Mouse (Mus musculus) CD8-positive naive resting alpha-beta T cell, adult 2 months (primary cell): Measurements from ENCODE around the gene Dtnb.
A peak's percentile ranks its signal among the peaks of the same experiment; 100 is the strongest.
"Not testable (repeated sequence)": the region's sequence is repeated elsewhere in the genome, so short reads cannot be mapped to it uniquely, and the experiment has no call there.

ENCODE experiments used
- DNase-seq, 2 experiments: peaks; one replicate each; pipeline ENCODE4 v3.0.0; 2022; ENCODE audit warnings: low read depth in 2 of 2, low spot score in 2 of 2

The Dtnb gene

DNA sequence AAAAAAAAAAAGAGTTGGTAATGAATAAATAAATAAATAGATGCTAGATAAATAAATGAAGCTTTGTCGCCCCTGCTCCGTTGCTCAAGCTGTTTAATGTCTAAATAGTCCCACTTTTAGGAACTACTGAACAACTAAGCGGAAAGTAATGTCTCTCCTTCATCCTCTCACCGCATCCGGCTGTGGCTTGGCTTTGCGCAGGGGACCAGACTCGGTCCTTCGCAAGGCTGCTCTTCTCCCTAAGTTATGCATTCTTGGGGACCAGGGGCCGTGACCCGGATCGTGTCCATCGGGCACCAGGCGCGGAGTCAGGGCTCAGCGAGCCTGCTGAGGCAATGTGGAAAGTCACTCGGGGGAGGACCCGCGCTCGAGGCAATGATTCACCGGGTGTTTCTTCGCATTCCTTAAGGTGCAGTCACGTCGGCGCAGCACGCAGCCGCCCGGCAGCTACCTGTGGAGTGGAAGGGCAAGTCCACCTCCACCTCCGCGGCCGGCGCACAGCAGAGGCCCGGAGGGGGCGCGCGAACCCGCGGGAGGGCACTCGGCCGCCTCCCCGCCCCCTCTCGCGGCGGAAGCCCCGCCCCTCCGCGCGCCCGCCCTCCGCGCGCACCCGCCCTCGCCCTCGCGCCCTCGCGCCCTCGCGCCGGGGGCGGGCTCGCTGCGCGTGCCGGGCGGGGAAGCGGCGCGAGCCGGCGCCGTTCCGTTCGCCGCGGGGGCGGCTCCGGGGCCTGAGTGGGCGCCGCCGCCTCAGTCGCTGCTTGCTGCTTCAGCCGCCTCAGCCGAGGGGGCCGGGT lies at the start of gene Dtnb:
TSS of gene Dtnb (plus strand) at position 595 of the 794 bp plus-strand sequence.
- peak; percentile 53 to 58 for DNase-seq

DNA sequence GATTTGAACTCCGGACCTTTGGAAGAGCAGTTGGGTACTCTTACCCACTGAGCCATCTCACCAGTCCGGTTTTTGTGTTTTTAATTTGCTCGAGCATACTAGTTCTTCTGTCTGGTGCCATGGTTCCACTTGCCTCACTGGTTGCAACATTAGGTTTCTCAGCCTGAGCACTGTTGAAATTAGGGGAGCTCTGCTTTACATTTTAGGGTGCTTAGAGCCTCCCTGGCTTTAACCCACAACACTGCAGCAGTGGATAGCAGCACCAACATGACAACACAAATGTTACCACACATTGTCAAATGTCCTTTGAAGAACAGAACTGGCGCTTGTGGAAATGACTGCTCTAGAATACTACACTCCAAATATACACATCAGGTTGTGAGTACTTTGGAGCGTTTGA lies 46.6 kb upstream of the Dtnb start:
- no peak for DNase-seq

DNA sequence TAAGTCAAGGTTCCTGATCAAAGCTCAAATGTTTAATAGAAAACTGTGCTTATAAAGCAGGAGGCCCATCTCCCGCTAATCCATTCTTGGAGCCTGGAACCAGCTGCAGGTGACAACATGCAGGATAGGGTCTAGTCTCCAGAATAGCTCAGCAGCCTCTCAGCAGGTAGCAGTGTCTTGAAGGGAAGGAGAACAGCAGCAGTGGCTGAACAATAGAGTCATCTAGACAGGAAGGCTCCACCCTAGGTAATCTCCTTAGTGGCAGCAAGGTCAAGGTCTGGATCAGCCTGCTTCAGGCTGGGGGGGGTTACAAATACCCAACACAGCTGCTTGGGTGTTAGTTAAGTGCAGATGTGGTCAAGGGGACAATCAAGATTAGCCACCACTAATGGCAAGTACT lies 36.7 kb upstream of the Dtnb start:
- DNase-seq: not testable (repeated sequence)

DNA sequence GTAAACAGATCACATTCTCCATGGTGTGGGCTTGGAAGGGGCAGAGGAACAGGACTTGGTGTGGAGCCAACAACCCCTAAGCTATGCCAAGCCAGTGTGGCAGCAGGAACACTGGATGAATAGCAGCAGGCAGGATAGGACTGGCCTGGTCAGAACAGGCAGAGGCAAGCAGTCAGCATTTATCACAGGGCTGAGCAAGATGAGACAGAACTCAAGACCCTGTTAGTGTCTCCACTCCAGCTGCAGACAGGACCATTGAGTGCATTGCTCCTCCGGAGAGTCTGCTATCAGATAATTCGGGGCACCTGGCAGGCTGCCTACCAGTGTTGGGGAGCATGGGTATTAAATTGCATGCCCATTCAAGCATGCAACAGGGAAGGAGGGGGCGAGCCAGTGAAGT lies 34.6 kb upstream of the Dtnb start:
- no peak for DNase-seq

DNA sequence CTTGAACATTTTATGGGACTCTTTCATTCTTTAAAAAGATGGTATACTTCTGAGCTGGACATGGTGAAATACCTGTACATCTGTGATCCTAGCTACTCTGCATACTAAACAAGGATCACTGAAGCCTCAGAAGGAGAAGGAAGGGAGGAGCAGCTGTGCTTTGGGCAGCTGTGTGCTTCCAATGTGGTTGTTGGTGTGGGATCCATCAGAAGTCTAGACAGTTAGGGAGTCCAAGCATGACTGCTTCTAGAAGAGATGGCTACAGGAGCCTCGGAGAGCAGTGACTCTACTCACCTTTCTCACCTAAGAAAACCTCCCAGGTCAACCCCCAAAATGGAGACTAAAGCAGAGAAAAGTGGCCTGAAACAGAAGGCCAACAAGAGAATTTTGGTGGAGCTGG lies 34.1 kb upstream of the Dtnb start:
- DNase-seq: no peak

DNA sequence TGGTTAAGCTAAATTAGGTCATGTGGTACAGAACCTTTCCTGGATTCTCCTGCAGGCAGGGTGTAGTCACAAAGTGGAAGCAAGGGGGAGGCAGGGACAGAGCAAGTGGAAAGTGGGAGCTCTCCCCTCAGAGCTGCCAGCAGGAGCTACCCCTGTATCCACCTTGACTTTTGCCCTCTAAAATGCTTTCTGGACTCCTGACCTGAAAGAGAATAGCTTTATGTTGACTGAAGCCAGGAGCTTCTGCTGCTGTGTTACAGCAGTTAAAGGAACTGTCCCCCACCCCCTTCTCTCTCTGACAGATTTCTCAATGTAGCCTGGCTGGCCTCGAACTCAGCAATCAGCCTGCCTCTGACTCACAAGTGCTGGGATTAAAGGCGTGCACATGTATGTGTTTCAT lies 32.6 kb upstream of the Dtnb start:
- DNase-seq: no peak

DNA sequence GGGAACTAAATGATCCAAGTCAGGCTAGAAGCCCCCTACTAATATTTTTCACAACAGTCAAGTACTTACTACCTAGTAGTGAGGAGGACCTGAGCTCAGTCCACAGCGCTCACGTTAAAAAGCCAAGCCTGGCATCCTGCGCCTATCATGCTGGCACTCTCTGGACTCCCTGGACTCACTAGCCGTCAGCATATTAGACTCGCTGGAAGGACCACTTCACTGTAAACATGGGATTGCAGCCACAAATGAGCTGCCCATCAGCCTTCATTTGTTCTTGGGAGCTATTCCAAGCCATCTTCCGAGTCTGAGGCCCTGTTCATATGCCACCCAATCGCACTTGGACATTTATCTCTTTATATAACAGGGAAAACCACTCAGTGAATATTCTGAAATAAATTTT lies 31.3 kb upstream of the Dtnb start:
- DNase-seq: no peak

DNA sequence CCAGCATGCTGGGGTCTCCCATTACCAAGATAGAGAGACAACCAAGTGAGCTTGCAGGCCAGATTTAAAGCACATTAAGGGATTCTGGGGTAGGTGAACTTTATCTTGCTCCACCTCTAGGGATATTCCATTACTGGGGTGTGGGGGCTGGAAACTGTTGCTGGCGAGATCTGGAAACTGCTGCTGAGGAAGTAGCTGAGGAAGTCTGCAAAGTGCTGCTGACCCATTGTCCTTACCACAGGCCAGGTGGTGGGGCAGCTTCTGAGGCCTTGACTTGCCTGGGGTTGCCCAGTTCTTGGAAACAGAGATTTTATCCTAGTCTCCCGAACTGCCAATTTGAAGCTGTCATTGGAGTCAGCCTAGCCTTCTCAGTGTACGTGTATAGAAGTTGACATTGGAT lies 26.7 kb upstream of the Dtnb start:
- DNase-seq: no peak

DNA sequence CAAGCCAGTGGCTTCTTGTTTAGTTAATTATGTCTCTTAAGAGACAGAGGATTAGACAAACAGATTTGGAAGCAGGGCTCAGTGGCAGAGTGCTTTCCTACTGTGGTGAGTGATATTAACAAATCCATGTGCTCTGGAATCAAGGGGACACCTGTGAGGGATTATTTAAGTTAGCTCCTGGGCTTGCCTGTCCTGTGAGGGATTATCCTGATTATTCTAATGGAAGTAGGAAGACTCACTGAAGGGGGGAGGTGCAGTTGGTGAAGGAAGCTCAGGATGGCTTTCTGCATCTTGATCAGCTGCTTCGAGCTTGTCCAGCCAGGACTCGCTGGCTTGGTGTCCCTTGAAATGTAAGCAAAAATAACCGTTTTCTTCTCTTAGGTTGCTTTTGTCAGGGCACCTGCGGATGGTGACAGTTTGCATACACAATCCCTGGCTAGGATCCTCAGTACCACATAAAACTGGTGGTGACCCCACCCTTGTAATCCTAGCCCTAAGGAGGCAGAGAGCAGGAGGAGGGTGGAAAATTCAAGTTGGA lies 26.0 kb upstream of the Dtnb start:
- no peak for DNase-seq

DNA sequence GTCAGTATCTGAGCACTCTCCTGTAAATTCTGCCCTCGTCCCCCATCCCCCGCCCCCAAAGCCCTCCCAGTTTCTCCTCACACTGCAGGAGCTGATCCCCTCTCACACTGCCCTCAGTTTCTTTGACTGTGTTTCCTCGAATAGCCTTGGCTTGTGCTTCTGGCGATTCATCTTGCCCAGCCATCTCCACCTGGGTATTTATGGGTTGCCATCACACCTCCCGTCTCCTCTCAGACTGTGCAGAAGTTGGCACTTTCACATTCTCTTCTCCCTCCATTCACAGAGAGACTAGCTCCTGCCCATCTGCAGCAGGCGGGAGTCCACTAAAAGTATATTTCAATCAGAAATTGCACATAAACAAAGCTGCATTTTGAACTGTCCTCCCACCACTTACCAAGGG lies 25.4 kb upstream of the Dtnb start:
- no peak for DNase-seq

DNA sequence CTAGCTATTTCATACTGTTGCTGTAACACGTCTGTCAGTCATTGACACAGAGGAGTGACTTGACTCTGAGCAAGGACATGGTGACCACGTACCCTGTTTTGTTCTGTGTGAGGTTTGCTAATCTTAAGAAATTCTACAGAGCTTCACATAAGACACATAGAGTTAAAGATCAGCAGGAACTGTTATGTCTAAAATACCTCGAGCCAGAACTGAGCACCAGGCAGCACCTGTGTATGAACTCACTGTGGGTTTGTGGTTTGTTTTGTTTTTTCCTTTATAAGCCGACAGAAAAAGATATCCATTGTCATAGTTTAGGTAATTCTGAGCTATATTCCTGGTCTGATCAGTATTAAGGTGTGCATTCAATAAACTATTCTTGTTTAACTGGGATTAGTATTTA lies 24.7 kb upstream of the Dtnb start:
- peak; percentile 30 to 43 for DNase-seq

DNA sequence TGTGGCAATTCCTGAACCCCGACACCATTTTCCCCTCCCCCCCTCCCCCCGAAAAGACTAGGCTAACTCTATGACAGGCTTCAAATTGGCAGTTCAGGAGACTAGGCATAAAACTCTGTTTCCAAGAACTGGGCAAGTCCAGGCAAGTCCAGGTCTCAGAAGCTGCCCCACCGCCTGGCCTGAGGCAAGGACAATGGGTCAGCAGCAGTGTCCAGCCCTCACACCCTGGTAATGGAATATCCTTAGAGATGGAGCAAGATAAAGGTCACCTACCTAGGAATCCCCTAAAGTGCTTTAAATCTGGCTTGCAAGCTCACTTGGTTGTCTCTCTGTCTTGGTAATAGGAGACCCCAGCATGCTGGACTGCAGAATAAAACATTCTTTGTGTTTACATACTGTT lies 24.3 kb upstream of the Dtnb start:
- no peak for DNase-seq

DNA sequence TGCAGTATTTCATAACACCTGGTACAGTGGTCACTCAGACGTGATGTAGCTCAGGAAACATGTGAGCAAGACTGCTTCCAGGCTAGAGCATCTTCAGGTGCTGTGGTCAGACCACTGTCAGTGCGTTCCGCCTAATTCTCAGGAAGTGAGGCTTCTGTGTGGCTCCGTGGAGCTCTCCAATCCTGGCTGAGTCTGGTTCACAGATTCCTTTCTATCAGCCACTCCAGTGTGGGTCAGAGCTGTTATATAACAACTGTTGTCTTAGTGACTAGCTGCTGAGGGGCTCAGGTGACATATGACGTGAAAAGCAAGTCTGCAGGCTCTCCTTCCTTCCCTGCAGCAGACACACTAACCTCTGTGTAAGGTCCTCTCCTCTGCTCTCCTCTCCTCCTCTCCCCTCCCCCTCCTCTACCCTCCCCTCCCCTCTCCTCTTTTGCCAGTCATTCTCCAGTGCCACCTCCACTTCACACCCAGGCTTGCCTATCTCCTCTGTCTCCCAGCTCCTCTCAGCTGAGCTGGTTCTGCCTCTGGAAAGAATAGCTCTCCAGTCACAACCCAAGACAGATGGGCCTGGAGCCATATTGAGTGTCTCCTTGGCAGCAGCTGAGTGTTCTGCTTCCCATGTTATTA lies 23.5 kb upstream of the Dtnb start:
- peak; percentile 50 to 53 for DNase-seq

DNA sequence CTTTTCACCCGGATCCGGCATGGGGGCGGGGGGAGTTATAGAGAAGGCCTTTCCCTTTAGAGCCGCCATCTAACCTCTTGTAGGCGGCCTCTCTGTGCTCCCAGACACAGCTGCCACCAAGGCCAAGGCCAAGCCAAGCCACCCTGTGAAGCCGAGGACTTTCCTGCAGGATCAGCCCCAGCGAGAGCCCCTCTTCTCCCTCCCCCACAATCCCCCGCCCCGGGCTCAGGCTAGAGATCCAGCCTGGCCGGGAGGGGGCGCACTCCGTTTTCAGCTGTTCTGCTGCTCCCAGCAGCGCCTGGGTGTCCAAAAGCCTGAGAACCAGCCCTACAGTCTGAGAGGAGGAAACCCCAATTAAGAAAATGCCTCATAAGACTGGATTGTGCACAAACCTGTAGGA lies 21.9 kb upstream of the Dtnb start:
- DNase-seq: no peak

DNA sequence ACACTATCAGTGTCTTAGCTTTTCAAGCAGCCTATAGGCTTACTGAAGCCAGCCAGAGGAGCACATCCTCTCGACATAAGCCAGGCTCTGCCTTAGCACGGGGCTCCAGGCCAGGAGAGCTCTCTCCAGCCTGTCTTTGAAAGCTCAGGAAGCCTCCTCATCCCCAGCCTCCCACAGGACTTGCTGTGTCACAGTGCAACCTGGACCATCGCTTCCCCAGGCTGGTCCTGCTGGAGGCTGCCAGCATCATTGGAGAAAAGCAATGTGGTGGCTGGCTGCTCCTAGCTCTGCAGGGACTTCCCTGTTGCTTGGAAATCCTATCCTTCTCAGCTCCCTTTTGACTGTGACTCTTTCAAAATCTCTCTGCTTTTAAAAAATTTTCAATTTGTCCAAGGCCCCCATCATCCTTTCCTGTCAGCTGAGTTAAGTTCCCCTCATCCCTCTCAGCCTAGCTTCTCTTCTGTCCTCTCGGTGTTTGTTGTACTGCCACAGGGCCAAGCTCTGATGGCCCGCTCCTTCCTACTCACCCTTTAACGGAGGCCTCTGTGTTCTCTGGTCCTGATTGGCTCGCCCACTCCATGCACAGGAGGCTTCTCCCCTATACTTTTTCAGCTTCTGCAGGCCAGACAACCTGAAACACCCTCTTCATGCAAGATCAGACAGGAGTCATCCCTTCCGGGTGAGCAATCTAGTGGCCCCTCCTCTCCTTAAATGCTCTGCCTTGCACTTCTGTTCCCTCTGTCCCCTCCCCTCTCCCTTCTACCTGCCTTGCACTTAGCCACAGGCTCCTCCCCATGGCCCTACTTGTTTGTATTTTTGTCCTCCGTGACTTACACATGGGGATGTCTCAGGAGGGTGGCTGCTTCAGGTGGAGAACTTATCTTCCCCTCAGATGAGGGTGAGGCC lies 14.5 kb upstream of the Dtnb start:
- no peak for DNase-seq

DNA sequence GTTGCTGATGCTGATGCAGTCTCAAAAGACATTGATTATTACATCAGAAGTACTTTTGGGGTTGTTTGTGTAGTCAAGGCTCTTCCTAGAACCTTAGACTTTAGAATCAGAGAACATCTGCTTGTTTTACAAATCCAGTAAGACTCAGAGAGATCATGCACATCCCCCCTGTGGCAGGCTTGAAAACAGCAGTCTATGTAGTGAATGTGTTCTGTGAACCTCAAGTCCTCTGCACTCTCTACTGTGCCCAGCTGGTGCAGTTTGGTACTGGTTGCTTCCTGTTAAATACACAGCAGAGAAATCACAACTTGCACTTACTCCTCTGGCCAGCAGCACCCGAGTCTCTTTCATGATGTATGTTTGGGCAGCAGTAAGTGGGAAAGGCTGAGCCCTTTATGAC lies 11.6 kb upstream of the Dtnb start:
- DNase-seq: peak; percentile 77 to 87

DNA sequence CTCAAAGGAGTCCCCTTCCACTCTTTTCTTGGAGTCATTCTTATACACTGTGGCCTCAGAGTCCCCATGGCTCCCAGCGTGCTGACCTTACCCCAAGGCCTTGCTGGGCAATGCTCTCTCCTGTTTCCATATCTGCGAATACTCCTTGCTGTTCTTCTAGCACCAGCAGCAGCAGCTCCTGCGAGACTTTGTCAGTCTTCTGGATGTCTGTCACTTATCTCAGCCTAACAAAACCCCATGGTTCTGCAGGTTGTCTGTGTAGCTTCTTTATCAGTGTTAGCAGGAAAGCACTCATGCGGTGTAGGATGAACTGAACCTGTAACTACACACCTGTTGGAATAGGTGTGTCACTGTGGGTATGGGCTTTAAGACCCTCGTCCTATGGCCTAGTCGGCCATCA lies 11.1 kb upstream of the Dtnb start:
- no peak for DNase-seq

DNA sequence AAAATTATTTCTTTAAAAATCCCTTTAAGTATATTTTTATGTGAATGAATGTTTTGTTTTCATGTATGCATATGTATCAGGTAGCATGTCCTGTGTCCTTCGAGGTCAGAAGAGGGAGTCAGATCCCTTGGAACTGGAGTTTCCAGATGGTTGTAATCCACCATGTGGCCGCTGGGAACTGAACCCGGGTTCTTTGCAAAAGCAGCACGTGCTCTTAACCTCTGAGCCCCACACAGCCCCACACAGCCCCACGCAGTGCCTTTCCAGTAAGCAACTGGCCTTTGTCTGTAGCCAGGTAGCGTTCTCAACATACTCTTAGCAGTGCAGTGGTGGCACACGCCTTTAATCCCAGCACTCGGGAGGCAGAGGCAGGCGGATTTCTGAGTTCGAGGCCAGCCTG lies 9.4 kb upstream of the Dtnb start:
- DNase-seq: no peak

DNA sequence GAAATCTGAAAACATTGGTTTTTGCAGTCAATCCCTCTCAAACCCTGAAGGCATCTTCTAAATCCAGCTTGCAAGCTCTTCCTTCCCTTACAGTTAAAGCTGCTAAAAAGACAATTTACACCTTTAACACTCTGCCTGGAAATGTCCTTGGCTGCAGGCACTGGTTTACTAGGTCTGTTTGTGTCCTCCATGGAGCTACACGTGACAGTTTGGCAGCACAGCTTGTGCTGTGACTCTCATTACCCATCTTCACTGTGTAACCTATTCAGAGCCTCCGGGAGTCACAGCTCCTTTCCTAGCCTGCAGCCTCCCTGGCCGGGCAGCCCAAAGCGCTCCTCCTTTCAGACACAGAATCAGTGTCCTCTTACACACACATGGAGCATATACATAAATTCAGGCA lies 8.5 kb upstream of the Dtnb start:
- no peak for DNase-seq

DNA sequence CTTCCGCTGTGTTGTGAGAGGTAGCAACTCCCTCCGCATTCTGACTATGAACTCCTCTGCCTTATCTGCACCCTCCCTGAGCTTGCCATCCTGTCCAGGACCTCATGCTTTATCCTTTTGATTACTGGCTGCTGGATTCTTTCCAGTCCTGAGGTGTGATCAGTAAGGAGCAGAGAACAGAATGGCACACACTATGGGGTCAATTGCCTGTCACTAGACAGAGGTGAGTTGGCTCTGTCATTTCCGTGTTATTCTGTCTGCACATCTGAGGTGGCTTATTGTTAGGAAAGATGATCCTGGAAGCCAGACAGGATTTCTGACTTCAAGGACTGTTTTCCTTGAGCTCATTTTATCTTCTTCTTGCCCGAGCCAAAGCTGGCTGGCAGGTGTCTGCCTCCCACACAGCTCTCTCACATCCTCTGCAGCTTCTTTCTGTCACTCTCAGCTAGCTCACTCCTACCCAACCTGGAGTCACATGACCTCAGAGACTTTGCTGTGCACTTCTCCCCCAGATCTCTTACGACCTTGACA lies 3.7 kb upstream of the Dtnb start:
- DNase-seq: peak; percentile 18 to 36

DNA sequence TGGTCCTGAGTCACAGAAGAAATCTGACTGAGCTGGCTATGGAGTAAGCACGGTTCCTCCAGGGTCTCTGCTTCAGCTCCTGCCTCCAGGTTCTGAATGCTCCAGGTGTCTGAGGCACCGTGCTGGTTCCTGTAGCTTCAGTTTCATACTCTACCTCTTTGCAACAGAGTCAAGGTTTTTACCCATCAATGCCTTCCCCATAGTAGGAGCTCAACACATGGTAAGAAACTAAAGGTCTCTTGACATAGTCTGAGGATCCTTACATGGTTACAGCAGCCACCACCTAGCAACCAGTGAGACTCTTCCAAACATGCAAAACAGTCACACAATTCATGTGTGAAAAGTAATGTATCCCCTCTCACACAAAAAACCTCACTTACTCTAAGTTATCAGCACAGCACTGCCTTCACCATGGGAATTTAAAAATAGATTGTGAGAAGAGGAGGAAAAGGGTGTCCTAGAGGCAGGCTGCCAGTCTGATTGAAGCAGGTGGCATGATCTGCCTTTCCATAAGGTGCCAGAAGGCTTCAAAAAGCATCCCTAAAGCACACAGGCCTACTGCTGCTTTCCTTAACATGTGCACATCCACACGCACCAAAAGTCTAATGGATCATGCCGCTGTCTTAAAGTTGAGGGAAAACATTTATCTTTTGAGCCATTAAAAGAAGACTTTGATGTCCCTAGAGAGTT lies 1.3 kb upstream of the Dtnb start:
- DNase-seq: no peak
